Mouse (Mus musculus): ENCODE measurements around the gene Wbp1.

DNA sequence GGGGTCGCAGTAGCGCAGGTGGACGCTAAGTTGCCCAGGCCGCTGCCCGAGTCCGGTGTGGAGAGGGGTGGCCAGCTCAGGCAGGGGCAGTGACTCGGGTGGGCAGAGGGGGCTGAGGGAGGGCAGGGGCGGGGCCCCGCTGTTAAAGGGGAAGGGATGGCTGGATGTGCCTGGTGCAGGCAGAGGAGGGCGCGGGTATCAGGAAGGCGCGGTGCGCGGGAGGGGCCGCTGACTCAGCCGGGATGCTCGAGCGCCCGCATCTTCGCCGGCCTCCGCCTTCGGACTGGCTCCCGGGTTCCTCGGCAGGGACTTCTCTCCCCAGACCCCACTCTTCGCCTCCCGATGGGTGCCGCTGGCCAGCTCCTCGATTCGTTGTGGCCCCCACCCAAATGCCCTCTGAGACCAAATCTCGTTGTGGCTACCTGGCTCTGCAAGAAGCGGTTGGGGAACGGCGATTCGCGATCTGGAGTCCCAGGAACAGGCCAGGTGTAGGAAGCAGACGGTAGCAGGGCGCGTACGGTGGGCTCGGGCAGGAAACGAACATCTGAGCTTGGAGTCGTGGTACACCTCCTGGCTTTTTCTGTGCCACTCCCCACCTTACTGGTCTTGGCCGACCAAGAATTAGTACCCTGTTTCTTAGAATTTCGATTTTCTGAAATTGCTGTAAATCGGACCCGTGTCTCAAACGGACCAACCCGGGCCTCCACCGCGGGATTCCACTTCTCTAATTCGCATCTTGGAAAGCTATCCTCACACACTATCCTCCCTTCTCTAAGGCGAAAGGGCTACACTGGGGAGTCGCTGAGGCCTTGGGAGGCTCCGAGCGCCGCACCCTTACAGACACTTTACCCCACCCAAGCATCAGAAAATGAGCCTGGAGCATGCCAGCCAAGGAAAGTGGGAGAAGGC lies 50.8 kb downstream of the Wbp1 start:
- TF ChIP-seq CTCF (IDR thresholded peaks at IDR 0.05; ENCODE audit: borderline replicate concordance, insufficient read depth, low read length) (no peak), POLR2A (IDR thresholded peaks at IDR 0.05; ENCODE audit: low read depth, low read length) (no peak)
